In genomic region chr13:42996188-42996587, GRCm38 (mm10) we compare ENCODE assay signal across 22 mouse cellular contexts.
DNase-seq lines count a peak whose midpoint lies in the region; ATAC-seq and TF ChIP-seq lines count a peak whose summit lies in the region.
"Had no signal": no experiment of that assay in that cellular context is flagged by ENCODE, and none has a peak within 500 bp of the region (broad histone marks: within the 10 kb centered on the region; RNA-seq: fewer than 3 reads in every experiment).

No protein-coding gene starts in this region.

- DNase-seq in forebrain, embryonic 14.5 days (ENCODE audit: low spot score): peak; percentile 33
- DNase-seq in kidney, postnatal 0 days (ENCODE audit: low spot score): peak; percentile 75
- no peak for DNase-seq in kidney, adult 9 months
- peak; percentile 52 for DNase-seq in MN1 (ENCODE audit: low spot score)
- DNase-seq in retina, postnatal 1 day: peak; percentile 27
- no peak for DNase-seq in cerebellum, adult 11-12 months
- DNase-seq: adrenal gland, postnatal 10 days; cerebellum, adult 18-20 months; cerebellum, postnatal 10 days; gastrocnemius, postnatal 10 days; heart, postnatal 14 days; kidney, adult 18-20 months; kidney, postnatal 14 days had no signal

- H3K9me3 ChIP-seq in forebrain, embryonic 14.5 days (replicated peaks; ENCODE audit: control insufficient read depth, low read length): peaks cover 3% of the 10 kb centered on the region; the same call in 1 of the 2 replicates
- H3K9me3 ChIP-seq in forebrain, embryonic 13.5 days (replicated peaks): peaks cover 4% of the 10 kb centered on the region; the same call in 1 of the 2 replicates
- no peaks in the 10 kb centered on the region for H3K9me3 ChIP-seq in kidney, postnatal 0 days (replicated peaks; ENCODE audit: low read length)
- H3K9me3 ChIP-seq: embryonic facial prominence, embryonic 13.5 days; limb, embryonic 13.5 days; lung, embryonic 15.5 days had no signal

- H3K4me2 ChIP-seq in forebrain, embryonic 14.5 days (ENCODE audit: low read length): no peak overlapping the region
- H3K4me2 ChIP-seq in forebrain, embryonic 13.5 days: no peak overlapping the region
- no peak overlapping the region for H3K4me2 ChIP-seq in kidney, postnatal 0 days (ENCODE audit: low read length)
- H3K4me2 ChIP-seq: embryonic facial prominence, embryonic 13.5 days; limb, embryonic 13.5 days; liver, embryonic 11.5 days; lung, embryonic 15.5 days; midbrain, embryonic 11.5 days had no signal

- H3K27ac ChIP-seq in forebrain, embryonic 14.5 days (ENCODE audit: low read depth, low read length): peak overlapping the region; percentile 21; the same call in 1 of the 2 replicates
- H3K27ac ChIP-seq in forebrain, embryonic 13.5 days: no peak overlapping the region
- no peak overlapping the region for H3K27ac ChIP-seq in kidney, postnatal 0 days
- H3K27ac ChIP-seq: embryonic facial prominence, embryonic 13.5 days; limb, embryonic 13.5 days; lung, embryonic 15.5 days had no signal

- H3K27me3 ChIP-seq in forebrain, embryonic 14.5 days (replicated peaks; ENCODE audit: control insufficient read depth, insufficient read depth, low read length): no peaks in the 10 kb centered on the region
- H3K27me3 ChIP-seq in forebrain, embryonic 13.5 days: no peaks in the 10 kb centered on the region
- H3K27me3 ChIP-seq in kidney, postnatal 0 days (ENCODE audit: insufficient read depth, low read length): no peaks in the 10 kb centered on the region
- H3K27me3 ChIP-seq: CH12.LX; embryonic facial prominence, embryonic 13.5 days; limb, embryonic 13.5 days; lung, embryonic 15.5 days had no signal

- no peaks in the 10 kb centered on the region for H3K4me1 ChIP-seq in forebrain, embryonic 14.5 days (ENCODE audit: control insufficient read depth, insufficient read depth, low read length)
- H3K4me1 ChIP-seq in forebrain, embryonic 13.5 days: peaks cover 17% of the 10 kb centered on the region
- no peaks in the 10 kb centered on the region for H3K4me1 ChIP-seq in kidney, postnatal 0 days (replicated peaks; ENCODE audit: insufficient read depth, low read length)
- H3K4me1 ChIP-seq: embryonic facial prominence, embryonic 13.5 days; lung, embryonic 15.5 days had no signal

- H3K4me3 ChIP-seq in forebrain, embryonic 14.5 days (ENCODE audit: low read depth, low read length): no peak overlapping the region
- H3K4me3 ChIP-seq in forebrain, embryonic 13.5 days: no peak overlapping the region
- no peak overlapping the region for H3K4me3 ChIP-seq in kidney, postnatal 0 days (replicated peaks; ENCODE audit: low read depth, low read length)
- H3K4me3 ChIP-seq: embryonic facial prominence, embryonic 13.5 days; limb, embryonic 13.5 days; lung, embryonic 15.5 days had no signal

- ATAC-seq in forebrain, embryonic 14.5 days: no peak
- no peak for ATAC-seq in forebrain, embryonic 13.5 days
- ATAC-seq in kidney, postnatal 0 days (replicated peaks; ENCODE audit: low FRiP score, low read depth): no peak
- ATAC-seq: hindbrain, embryonic 16.5 days; Patski had no signal

- TF ChIP-seq CTCF in kidney, postnatal 0 days (IDR thresholded peaks at IDR 0.05; ENCODE audit: low read depth): no peak

- no peaks in the 10 kb centered on the region for H3K36me3 ChIP-seq in forebrain, embryonic 14.5 days (ENCODE audit: control insufficient read depth, insufficient read depth, low read length)
- no peaks in the 10 kb centered on the region for H3K36me3 ChIP-seq in forebrain, embryonic 13.5 days (ENCODE audit: poor library complexity, severe bottlenecking)
- H3K36me3 ChIP-seq in kidney, postnatal 0 days (ENCODE audit: insufficient read depth, low read length): no peaks in the 10 kb centered on the region
- H3K36me3 ChIP-seq: embryonic facial prominence, embryonic 13.5 days; limb, embryonic 13.5 days; lung, embryonic 15.5 days had no signal

- WGBS in forebrain, embryonic 14.5 days: 60% methylated on average over 4 of the region's 4 CpGs
- 69% methylated on average over 4 of the region's 4 CpGs for WGBS in forebrain, embryonic 13.5 days
- WGBS in kidney, postnatal 0 days: 29% methylated on average over 4 of the region's 4 CpGs

- H3K9ac ChIP-seq in forebrain, embryonic 14.5 days (ENCODE audit: low read length): no peak overlapping the region
- no peak overlapping the region for H3K9ac ChIP-seq in forebrain, embryonic 13.5 days
- no peak overlapping the region for H3K9ac ChIP-seq in kidney, postnatal 0 days (ENCODE audit: low read depth, low read length)
- H3K9ac ChIP-seq: embryonic facial prominence, embryonic 13.5 days; limb, embryonic 13.5 days; lung, embryonic 15.5 days had no signal

Comparison
In these comparisons a context has a peak if more than half of its experiments do, and no peak if none do; other contexts are left out.
1. DNase-seq: peak in forebrain, embryonic 14.5 days (single experiment), kidney, postnatal 0 days (single experiment), MN1 (single experiment) and retina, postnatal 1 day (single experiment); none in kidney, adult 9 months (single experiment) and cerebellum, adult 11-12 months (single experiment).